Mouse (Mus musculus) brain, adult 2 months (tissue): ENCODE data around the gene Fmo5.

Experiments
- DNase-seq: peaks from one replicate; pipeline ENCODE4 v3.0.0; 2011; ENCODE audit warnings: low read depth, low spot score

The Fmo5 gene

GRCm38 (mm10) chr3:97628391-97629001 lies at the start of gene Fmo5:
TSS of gene Fmo5 (plus strand) at chr3:97628804.
- no peak for DNase-seq

GRCm38 (mm10) chr3:97585383-97586160 lies 43.0 kb upstream of the Fmo5 start:
- peak; percentile 91 for DNase-seq

GRCm38 (mm10) chr3:97587656-97588055 lies 40.9 kb upstream of the Fmo5 start:
- DNase-seq: no peak

- DNase-seq: no peak
Observed at GRCm38 (mm10) chr3:97590699-97591098, 37.9 kb upstream of the Fmo5 start.

GRCm38 (mm10) chr3:97593089-97593488 lies 35.5 kb upstream of the Fmo5 start:
- no peak for DNase-seq

- no peak for DNase-seq
Observed at GRCm38 (mm10) chr3:97594140-97594539, 34.5 kb upstream of the Fmo5 start.

- no peak for DNase-seq
Observed at GRCm38 (mm10) chr3:97595066-97595465, 33.5 kb upstream of the Fmo5 start.

GRCm38 (mm10) chr3:97596796-97597195 lies 31.8 kb upstream of the Fmo5 start:
- DNase-seq: no peak

GRCm38 (mm10) chr3:97600050-97600832 lies 28.4 kb upstream of the Fmo5 start:
- DNase-seq: no peak

GRCm38 (mm10) chr3:97609201-97609844 lies 19.3 kb upstream of the Fmo5 start:
- DNase-seq: no peak

- DNase-seq: peak; percentile 95
Observed at GRCm38 (mm10) chr3:97609845-97610410, 18.7 kb upstream of the Fmo5 start, which contains the start of gene Chd1l. TSS of gene Chd1l (minus strand) at chr3:97610203.

- no peak for DNase-seq
Observed at GRCm38 (mm10) chr3:97611021-97611420, 17.6 kb upstream of the Fmo5 start.

- no peak for DNase-seq
Observed at GRCm38 (mm10) chr3:97615154-97615553, 13.4 kb upstream of the Fmo5 start.

GRCm38 (mm10) chr3:97615933-97616332 lies 12.7 kb upstream of the Fmo5 start:
- no peak for DNase-seq

GRCm38 (mm10) chr3:97617091-97617825 lies 11.3 kb upstream of the Fmo5 start:
- DNase-seq: no peak

- no peak for DNase-seq
Observed at GRCm38 (mm10) chr3:97617899-97618298, 10.7 kb upstream of the Fmo5 start.

GRCm38 (mm10) chr3:97620657-97621056 lies 7.9 kb upstream of the Fmo5 start:
- no peak for DNase-seq

GRCm38 (mm10) chr3:97624611-97625010 lies 4.0 kb upstream of the Fmo5 start:
- no peak for DNase-seq

- DNase-seq: no peak
Observed at GRCm38 (mm10) chr3:97627893-97628292, 711 bp upstream of the Fmo5 start.

GRCm38 (mm10) chr3:97629941-97630340 lies 1.3 kb downstream of the Fmo5 start:
- DNase-seq: no peak

- no peak for DNase-seq
Observed at GRCm38 (mm10) chr3:97630746-97631145, 2.1 kb downstream of the Fmo5 start.
